Mouse (Mus musculus) gastrocnemius, adult 18-20 months (tissue): ENCODE measurements at regions not wholly inside any gene's neighbourhood (a gene's known extent, or its start where the extent isn't known, plus 50 kb on each side); places are given as distances from the start of the nearest gene placed in this dataset.

Experiments
- DNase-seq: peaks from one replicate; pipeline ENCODE4 v3.0.0; 2021; ENCODE audit warnings: low spot score

- no peak for DNase-seq
Observed at GRCm38 (mm10) chr4:107736866-107737265, 52.8 kb upstream of the Dmrtb1 start.

DNA sequence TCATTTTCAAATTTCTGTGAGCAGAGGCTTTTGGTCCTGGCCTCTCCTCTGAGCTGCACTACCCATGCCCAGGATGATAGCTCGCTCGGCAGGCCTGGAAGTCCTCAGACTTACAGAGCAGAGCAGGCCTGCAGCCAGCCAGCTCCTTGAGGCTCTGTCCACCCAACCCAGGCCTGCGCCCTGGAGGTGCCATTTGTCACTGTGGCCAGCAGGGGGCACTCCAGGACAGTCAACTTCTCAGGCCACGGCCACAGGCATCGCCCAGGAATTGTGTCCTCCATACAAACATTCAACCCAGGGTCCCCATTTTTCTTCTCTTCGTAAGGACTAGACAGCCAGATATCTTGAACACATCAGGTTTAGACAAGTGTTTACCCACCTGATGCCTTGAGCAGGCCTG, 53.9 kb upstream of the Dmrtb1 start:
- peak; percentile 79 for DNase-seq

DNA sequence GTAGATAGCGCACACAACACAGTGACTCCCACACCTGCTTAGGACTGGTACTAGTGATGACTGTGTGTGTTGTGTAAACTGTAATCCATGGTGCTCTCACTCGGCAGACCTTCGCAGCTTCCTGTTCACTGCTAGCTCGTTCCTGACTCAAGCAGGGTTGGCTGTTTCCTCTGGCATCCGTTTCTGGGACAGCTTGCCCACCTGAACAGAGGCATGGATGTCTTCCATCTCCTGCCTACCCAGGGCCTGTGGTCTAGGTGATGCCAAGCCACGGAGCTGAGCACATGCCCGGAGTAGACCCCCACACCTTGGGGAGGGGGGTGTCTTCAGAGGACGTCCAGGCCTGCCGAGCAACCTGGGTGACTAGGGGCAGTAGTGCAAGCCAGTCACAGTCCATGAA, 54.7 kb upstream of the Dmrtb1 start:
- no peak for DNase-seq

- DNase-seq = no peak
Observed at GRCm38 (mm10) chr4:107739789-107740405, 55.9 kb upstream of the Dmrtb1 start.

GRCm38 (mm10) chr4:107743646-107744045, 58.4 kb upstream of the Lrp8 start:
- DNase-seq = no peak

GRCm38 (mm10) chr4:107746366-107746765, 55.7 kb upstream of the Lrp8 start:
- no peak for DNase-seq

GRCm38 (mm10) chr4:107746923-107747431, 55.1 kb upstream of the Lrp8 start:
- DNase-seq = no peak

GRCm38 (mm10) chr4:107747454-107747853, 54.6 kb upstream of the Lrp8 start:
- DNase-seq = no peak

DNA sequence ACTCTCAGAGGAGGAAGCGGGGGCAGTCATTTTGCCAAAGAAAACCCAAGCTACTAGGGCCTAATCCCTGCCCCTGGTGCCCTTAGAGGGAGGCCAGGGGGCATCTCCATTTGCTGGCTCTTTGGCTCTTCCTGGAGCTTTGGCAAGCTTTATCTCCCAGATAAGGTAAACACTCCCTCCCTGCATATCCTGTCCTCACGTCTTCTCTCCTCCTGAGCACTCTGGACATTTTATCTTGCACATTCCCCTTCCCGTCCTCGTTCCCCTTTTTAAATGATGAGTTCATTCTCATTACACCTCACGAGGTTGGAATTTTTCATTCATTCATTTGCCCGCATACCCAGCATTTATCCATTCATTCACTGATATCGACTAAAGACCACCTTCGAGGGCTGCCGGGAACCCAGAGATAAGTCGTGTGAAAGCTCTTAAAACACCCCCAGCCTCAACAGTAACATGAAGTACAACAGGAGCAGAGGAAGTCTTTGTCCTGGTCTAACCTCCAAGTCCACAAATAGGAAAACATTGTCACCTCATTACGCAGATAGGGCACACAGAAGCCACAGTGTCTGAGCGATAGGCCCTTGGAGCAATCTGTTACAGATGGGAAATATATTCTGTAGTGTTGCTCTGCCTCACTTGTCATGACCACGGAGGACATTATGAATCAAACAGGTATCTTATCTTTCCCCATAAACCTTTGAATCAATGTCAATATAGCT, 54.0 kb upstream of the Lrp8 start:
- no peak for DNase-seq

- DNase-seq = no peak
Observed at GRCm38 (mm10) chr4:107749045-107749444, 53.0 kb upstream of the Lrp8 start.

- no peak for DNase-seq
Observed at GRCm38 (mm10) chr4:107750017-107750416, 52.0 kb upstream of the Lrp8 start.
